Mouse (Mus musculus): Measurements from ENCODE around the gene Ntrk2. TPM values are rescaled to one million over a fixed set of nuclear protein-coding genes. Genes with fewer than 3 reads are reported as not detected.

The Ntrk2 gene
- total RNA-seq, 4 experiments from 2014 or later: 326 to 378 (median 341) TPM

GRCm38 (mm10) chr13:58840731-58841359 is 34.5 kb downstream of the Ntrk2 start:
- peak; percentile 15 to 54 for DNase-seq (ENCODE audit: low spot score in 2 of 2)

- no peak for DNase-seq (ENCODE audit: low spot score in 2 of 2)
Measured at GRCm38 (mm10) chr13:58843826-58844225, 37.5 kb downstream of the Ntrk2 start.

- no peak for DNase-seq (ENCODE audit: low spot score in 2 of 2)
Measured at GRCm38 (mm10) chr13:58848578-58848977, 42.2 kb downstream of the Ntrk2 start.

DNA sequence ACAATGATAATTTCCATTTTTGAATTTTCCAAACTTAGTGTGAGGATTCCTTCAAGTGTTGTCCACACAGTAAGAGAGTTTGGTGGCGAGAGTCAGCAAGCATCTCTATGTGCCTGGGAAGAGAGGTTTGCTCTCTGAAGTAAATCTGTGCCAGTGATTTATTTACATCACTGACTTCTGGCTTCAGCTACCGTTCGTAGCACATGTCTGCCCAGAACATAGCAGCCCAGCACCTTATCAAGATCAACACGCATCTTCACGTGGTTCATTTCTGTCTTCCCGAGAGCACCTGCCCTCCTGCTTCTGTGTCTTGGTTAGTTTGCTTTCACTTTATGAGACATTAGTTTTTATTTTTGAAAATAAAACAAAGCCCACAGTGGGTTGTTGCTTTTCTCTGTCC is 47.3 kb downstream of the Ntrk2 start:
- DNase-seq (ENCODE audit: low spot score in 2 of 2): no peak

DNA sequence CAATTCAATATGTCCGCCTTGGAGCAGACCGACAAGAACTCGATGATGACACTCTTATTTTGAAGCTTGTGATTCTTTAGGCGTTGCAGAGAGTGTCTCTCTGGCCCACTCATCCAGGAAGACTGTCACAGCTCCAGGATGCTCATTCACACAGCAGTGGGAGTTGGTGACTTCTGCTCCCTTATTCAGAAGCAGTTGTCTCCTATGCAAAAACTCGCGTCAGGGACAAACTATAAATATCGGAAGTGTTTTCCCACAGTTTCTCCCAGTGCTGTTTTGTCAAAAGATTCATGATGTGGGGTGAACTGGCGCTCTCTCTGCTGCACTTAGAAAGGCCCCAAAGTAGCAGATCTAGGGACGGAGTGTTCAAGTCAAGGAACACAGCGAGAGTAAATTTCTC is 59.9 kb downstream of the Ntrk2 start:
- peak in 1 of 2 experiments; percentile 48 for DNase-seq (ENCODE audit: low spot score in 2 of 2)

DNA sequence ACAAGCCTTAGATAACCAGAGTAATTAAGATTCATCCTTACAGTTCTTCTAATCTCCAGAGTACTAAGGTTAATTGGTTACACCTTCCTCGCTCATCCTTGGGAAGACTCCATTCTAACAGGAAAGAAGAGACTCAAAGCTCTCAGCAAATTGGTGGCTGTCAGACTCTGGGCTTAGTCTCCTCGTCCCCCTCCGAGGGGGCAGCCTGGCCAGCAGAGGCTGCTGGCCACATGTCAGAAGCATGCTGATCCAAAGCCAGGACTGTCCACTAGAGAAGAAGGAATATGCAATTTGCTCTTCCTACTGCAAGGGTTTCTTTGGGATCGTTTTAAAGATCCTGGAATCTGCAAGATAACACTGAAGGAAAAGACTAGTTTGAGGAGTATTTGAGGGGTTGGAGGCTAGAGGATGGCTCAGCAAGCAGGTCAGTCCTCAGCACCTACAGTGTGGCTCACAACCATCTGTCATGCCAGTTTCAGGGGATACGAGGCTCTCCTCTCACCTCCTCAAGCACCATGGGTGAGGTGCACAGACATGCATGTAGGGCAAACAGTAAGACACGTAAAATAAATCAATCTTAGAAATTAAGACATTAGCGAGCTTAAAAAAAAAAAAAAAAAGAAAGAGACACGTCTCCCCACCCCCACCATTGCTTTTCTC is 60.5 kb downstream of the Ntrk2 start:
- DNase-seq (ENCODE audit: low spot score in 2 of 2): no peak

GRCm38 (mm10) chr13:58882468-58882867 is 76.1 kb downstream of the Ntrk2 start:
- no peak for DNase-seq (ENCODE audit: low spot score in 2 of 2)

DNA sequence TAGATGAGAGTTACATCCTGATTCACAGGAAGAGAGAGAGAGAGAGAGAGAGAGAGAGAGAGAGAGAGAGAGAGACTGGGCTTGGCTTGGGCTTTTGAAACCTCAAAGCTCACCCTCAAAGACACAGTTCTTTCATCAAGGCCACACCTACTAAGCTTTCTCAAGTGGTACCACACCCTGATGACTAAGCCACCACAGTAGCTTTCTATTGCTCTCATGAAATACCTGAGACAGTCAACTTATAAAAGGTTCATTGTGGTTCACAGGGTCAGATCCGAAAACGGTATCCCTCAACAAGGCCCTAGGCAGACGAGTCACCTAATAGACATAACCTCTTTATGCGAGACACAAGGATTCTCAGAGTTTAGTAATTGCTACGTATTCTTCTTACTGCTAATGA is 76.5 kb downstream of the Ntrk2 start:
- DNase-seq (ENCODE audit: low spot score in 2 of 2): no peak

DNA sequence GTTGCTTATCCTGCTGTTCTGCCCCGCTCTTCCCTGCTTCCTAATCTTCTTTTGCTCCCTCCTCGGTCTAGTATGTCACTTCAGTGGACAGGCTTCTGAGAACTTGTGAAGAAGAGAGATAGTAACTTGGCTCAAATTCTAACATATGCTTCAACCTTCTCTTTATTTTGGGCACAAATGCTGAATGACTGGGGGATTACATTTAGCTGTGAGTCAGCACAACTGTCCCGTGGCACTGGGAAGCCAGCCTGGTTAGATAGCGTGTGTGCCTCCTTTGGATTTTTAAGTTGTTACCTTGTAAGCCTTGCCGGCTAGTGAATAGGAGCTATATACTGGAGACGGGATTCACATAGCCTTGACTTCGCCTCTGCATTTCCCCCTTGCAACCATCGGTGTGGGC is 79.7 kb downstream of the Ntrk2 start:
- DNase-seq (ENCODE audit: low spot score in 2 of 2): no peak

DNA sequence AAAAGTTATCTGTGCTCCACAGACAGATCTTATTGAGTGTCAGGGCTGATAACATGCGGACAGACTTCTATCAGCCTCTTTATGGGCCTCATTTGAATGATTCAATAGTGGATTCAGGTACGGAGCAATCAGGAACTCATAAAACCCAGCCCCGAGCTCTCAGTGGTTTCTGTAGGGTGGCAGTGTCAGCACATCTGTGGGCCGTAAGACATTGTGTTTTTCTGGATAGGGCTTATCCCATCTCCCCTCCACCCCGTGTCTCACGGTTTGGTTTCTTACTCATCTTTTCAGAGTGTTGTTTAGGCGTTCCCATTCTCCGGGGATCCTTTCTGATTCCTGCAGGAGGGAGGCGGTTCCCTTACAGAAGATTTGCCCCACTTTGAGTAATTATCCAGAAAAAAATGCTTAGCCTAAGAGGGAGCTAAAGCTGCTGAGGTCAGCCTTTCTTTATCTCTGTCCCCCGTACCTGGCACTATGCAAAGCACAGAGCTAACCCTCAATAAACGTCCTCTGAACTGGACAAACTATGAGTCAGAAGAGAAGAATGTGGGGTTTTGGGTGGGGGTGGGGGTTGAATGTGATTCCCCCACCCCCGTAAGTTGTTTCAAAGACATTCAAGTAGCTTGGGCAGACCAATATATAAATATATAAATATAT is 90.0 kb downstream of the Ntrk2 start:
- no peak for DNase-seq (ENCODE audit: low spot score in 2 of 2)

DNA sequence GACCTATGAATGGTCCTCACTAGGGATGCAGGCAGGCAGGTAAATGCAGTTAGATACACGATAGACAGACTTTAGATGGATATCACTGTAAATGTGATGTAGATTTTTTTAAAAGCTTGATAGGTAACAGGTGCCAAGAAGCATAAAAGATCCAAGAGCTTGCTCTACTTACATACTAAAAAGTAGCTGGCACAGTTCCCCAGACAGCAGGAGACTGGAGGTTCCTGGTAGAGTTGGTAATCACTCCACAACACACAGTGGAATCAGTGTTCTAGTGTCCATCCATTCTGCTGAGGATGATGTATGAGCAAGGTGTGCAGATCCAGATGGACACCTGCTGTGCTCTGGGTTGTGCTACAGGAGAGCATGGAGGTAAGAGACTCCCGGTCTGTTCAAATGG is 93.0 kb downstream of the Ntrk2 start:
- no peak for DNase-seq (ENCODE audit: low spot score in 2 of 2)

- no peak for DNase-seq (ENCODE audit: low spot score in 2 of 2)
Measured at GRCm38 (mm10) chr13:58902313-58902712, 95.9 kb downstream of the Ntrk2 start.

GRCm38 (mm10) chr13:58904742-58905735 is 98.7 kb downstream of the Ntrk2 start:
- no peak for DNase-seq (ENCODE audit: low spot score in 2 of 2)

DNA sequence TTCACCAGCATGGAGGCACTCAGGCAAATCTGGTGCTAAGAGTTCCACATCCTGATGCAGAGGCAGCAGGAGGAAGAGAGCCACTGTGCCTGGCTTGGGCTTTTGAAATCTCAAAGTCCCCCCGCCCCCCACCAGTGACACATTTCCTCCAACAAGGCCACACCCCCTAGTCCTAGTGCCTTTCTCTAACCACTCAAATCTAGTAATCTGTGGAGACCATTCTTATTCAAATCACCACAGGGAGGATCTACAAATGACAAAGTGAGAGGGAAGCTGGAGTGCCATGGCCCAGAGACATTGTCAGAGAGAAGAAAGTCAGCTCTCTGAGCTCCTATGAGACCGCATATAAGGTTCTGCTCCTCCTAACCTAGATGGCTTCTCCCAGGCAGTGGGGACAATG is 105.6 kb downstream of the Ntrk2 start:
- DNase-seq (ENCODE audit: low spot score in 2 of 2): no peak

DNA sequence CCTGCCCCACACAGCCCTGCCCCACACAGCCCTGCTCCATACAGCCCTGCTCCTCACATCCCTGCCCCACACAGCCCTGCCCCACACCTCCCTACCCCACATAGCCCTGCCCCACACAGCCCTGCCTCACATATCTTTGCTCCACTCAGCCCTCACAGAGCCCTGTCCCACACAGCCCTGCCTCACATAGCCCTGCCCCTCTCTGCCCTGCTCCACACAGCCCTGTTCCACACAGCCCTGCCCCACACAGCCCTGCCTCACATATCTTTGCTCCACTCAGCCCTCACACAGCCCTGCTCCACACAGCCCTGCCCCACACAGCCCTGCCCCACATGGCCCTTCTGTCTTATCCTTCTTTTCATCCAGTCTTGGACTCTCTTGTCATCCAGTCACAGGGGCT is 106.2 kb downstream of the Ntrk2 start:
- DNase-seq (ENCODE audit: low spot score in 2 of 2): no peak

DNA sequence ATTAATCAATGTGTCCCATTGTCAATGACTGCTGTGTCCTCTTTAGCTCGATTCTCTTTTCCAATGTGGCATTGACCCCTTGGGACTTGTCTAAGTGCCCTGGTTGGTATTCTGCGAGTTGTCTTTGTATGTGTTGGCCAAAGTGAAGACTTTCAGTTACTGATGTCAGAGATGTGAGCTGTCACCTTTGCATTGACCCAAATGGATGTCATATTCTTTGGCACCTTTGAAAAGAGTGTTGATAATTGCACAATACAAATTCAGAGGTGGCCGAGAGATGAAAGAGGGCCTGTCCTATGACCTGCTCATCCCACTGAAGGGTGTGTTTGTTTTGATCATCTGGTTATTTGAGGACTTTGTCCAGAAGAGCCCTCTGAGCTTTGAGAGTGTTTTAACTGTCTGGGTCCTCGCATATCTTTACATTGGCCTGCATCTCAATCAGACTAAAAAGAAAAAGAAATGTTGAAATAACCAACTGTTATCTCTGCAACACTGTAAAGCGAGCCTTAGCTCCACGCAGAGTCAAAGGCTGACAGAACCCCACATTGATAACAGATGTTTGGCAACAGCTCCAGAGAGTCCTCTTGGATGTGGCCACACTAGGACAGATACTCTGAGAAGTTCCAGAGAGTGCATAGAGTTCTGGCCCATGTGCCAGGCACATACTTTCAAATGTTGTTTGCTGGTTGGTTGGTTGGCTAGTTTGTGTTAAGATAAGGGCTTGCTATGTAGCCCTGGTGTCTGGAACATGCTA is 107.9 kb downstream of the Ntrk2 start:
- no peak for DNase-seq (ENCODE audit: low spot score in 2 of 2)

GRCm38 (mm10) chr13:58916348-58916747 is 110.0 kb downstream of the Ntrk2 start:
- DNase-seq (ENCODE audit: low spot score in 2 of 2): no peak

GRCm38 (mm10) chr13:58920241-58920640 is 113.9 kb downstream of the Ntrk2 start:
- no peak for DNase-seq (ENCODE audit: low spot score in 2 of 2)

DNA sequence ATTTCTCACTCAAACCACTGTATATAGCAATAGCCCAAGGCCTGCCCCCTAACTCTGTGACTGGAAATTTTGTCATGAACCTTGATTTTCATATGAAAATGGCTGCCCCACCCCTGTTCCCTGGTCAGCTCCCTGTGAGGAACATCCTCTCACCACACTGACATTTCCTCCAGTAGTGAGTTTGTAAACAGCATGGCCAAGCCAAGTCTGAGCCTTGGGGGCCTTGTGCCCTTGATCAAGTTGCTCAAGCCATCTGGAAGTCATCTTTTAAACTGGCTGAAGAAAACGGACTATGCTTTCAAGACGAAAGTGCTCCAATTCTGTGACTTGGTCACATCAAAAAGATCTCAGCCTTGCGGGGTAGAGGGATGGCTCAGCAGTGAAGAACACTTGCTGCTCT is 114.9 kb downstream of the Ntrk2 start:
- no peak for DNase-seq (ENCODE audit: low spot score in 2 of 2)

GRCm38 (mm10) chr13:58921705-58922104 is 115.3 kb downstream of the Ntrk2 start:
- DNase-seq (ENCODE audit: low spot score in 2 of 2): no peak

- no peak for DNase-seq (ENCODE audit: low spot score in 2 of 2)
Measured at GRCm38 (mm10) chr13:58922174-58922573, 115.8 kb downstream of the Ntrk2 start.

Data from layer of hippocampus, adult 8-10 months (tissue).